Comparison of ENCODE assay signal across 14 mouse cellular contexts in the genomic region with DNA sequence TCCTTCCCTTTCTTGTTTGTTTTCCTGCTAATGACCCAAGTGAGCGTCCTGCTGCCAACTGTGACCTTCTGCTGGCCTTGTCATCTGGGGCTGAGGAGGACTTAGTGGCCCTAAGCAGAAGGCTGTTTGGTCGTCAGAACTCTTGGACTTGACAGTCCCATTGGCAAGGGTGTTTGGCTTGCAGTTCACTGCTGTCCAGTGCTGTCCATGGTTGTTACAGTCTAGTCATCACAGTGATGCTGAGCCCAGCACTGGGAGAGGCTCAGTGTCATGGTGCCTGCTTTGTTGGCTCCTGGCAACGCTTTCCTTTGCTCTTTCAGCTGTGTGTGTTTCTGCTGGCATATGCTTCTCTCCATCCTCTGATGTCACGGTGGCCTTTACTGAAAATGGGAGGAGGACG.
"Had no signal": no experiment of that assay in that cellular context is flagged by ENCODE, and none has a peak within 500 bp of the region (broad histone marks: within the 10 kb centered on the region; RNA-seq: fewer than 3 reads in every experiment).

No protein-coding gene starts in this region.

- H3K4me2 ChIP-seq: liver, embryonic 11.5 days; liver, embryonic 15.5 days; neural tube, embryonic 12.5 days had no signal

- H3K9me3 ChIP-seq: limb, embryonic 10.5 days; liver, embryonic 15.5 days; midbrain, embryonic 10.5 days; neural tube, embryonic 12.5 days had no signal

- H3K4me1 ChIP-seq: liver, embryonic 15.5 days; neural tube, embryonic 12.5 days had no signal

- H3K9ac ChIP-seq: liver, embryonic 15.5 days; neural tube, embryonic 12.5 days had no signal

- H3K36me3 ChIP-seq: limb, embryonic 10.5 days; liver, embryonic 15.5 days; midbrain, embryonic 10.5 days; neural tube, embryonic 12.5 days had no signal

- H3K27me3 ChIP-seq: liver, embryonic 15.5 days; neural tube, embryonic 12.5 days had no signal

- H3K4me3 ChIP-seq: layer of hippocampus, adult 2 months; limb, embryonic 10.5 days; liver, embryonic 15.5 days; midbrain, embryonic 10.5 days; neural tube, embryonic 12.5 days had no signal

- DNase-seq: kidney, adult 9 months; kidney, postnatal 4 days; lung, adult 2 months; lung, postnatal 36 days; midbrain, embryonic 14.5 days; thymus, postnatal 36 days had no signal

- ATAC-seq: lung, postnatal 0 days had no signal

- H3K27ac ChIP-seq: kidney, postnatal 0 days; layer of hippocampus, adult 2 months; limb, embryonic 10.5 days; liver, embryonic 15.5 days; midbrain, embryonic 10.5 days; neural tube, embryonic 12.5 days had no signal
